Mouse (Mus musculus) kidney, postnatal 0 days (tissue): Measurements from ENCODE around the gene Cdhr4. TPM values are rescaled to one million over a fixed set of nuclear protein-coding genes. Genes with fewer than 3 reads are reported as not detected.
A peak's percentile ranks its signal among the peaks of the same experiment; 100 is the strongest.

Source experiments
- ATAC-seq: fragments of 200-750 bp; cut with Nextera tagmentation; replicated peaks from 2 replicates; pipeline ENCODE4 v1.8.0; 2017; ENCODE audit warnings: low read depth, moderate number of reproducible peaks, moderate TSS enrichment, moderate library complexity; ENCODE audit not compliant: low FRiP score
- DNase-seq: peaks from one replicate; pipeline ENCODE4 v3.0.0-alpha.2; 2016; ENCODE audit warnings: low spot score
- H3K27ac ChIP-seq: fragments of 300-500 bp; sonication (generic); 2 replicates; pipeline ENCODE4 v1.5.1; 2014; ENCODE audit warnings: mild to moderate bottlenecking
- H3K27me3 ChIP-seq: fragments of 300-500 bp; sonication (generic); 2 replicates; pipeline ENCODE4 v1.6.1; 2014; ENCODE audit warnings: low read length, mixed read lengths; ENCODE audit not compliant: insufficient read depth
- H3K36me3 ChIP-seq: fragments of 300-500 bp; sonication (generic); 2 replicates; pipeline ENCODE4 v1.6.1; 2014; ENCODE audit warnings: low read length, mixed read lengths; ENCODE audit not compliant: insufficient read depth
- H3K4me1 ChIP-seq: fragments of 300-500 bp; sonication (generic); replicated peaks from 2 replicates; pipeline ENCODE4 v1.6.1; 2014; ENCODE audit warnings: antibody characterized with exemption, low read length, mixed read lengths; ENCODE audit not compliant: insufficient read depth
- H3K4me2 ChIP-seq: fragments of 300-500 bp; sonication (generic); 2 replicates; pipeline ENCODE4 v1.6.1; 2014; ENCODE audit warnings: mild to moderate bottlenecking, low read length, moderate library complexity, mixed read lengths
- H3K4me3 ChIP-seq: fragments of 300-500 bp; sonication (generic); replicated peaks from 2 replicates; pipeline ENCODE4 v1.5.1; 2014; ENCODE audit warnings: low read depth, low read length
- H3K9ac ChIP-seq: fragments of 300-500 bp; sonication (generic); 2 replicates; pipeline ENCODE4 v1.6.1; 2014; ENCODE audit warnings: low read depth, low read length
- H3K9me3 ChIP-seq: fragments of 300-500 bp; sonication (generic); replicated peaks from 2 replicates; pipeline ENCODE4 v1.6.1; 2016; ENCODE audit warnings: low read length, inconsistent platforms, mixed read lengths
- CTCF ChIP-seq: IDR thresholded peaks from 2 replicates; pipeline ENCODE4 v1.5.1; 2016; ENCODE audit warnings: antibody characterized with exemption, low read depth, mild to moderate bottlenecking, moderate library complexity
- WGBS: fragments of 180-500 bp; shearing (Covaris S2); extraction: QIAGEN DNeasy Blood & Tissue Kit; methylation state at CpG from one replicate; pipeline ENCODE4 v1.1.7; 2014; 5-methylcytosine and 5-hydroxymethylcytosine counted together
- polyA plus RNA-seq: library from polyadenylated mRNA; unstranded; fragments of >200 nt; fragmentation: Nextera tagmentation; extraction: Ambion mirVana; gene quantifications from 2 replicates; pipeline ENCODE4 v1.2.1, GENCODE M21; 2015

The Cdhr4 gene
- polyA plus RNA-seq, 1 experiment from 2014 or later, result 2.9 TPM

GRCm38 (mm10) chr9:107982681-107983346 lies 9.5 kb upstream of the Cdhr4 start, which contains the start of gene Gm20661:
Gene Gm20661, plus strand, starts transcription at chr9:107983058.
- Histone ChIP-seq H3K27me3 (no peaks in the 10 kb centered on the region), H3K4me1 (peaks cover 22% of the 10 kb centered on the region), H3K27ac (peak within 1 kb of the TSS; percentile 98), H3K9me3 (no peaks in the 10 kb centered on the region), H3K9ac (peak within 1 kb of the TSS; percentile 67), H3K4me3 (peak within 1 kb of the TSS; percentile 67), H3K36me3 (no peaks in the 10 kb centered on the region), H3K4me2 (peak within 1 kb of the TSS; percentile 82)
- 14% methylated on average over 14 of the region's 14 CpGs for WGBS
- TF ChIP-seq CTCF, result no peak
- peak; percentile 96 for DNase-seq
- peak; percentile 72 for ATAC-seq

GRCm38 (mm10) chr9:107983421-107983890 lies 8.8 kb upstream of the Cdhr4 start:
- ATAC-seq (peak; percentile 41), DNase-seq (peak; percentile 97)
- WGBS, result 14% methylated on average over 4 of the region's 4 CpGs
- Histone ChIP-seq H3K27ac (peak overlapping the region; percentile 98), H3K4me1 (peaks cover 22% of the 10 kb centered on the region), H3K4me3 (peak overlapping the region; percentile 67), H3K4me2 (peak overlapping the region; percentile 82), H3K9me3 (no peaks in the 10 kb centered on the region), H3K9ac (peak overlapping the region; percentile 67), H3K36me3 (no peaks in the 10 kb centered on the region), H3K27me3 (no peaks in the 10 kb centered on the region)
- TF ChIP-seq CTCF, result no peak

DNA sequence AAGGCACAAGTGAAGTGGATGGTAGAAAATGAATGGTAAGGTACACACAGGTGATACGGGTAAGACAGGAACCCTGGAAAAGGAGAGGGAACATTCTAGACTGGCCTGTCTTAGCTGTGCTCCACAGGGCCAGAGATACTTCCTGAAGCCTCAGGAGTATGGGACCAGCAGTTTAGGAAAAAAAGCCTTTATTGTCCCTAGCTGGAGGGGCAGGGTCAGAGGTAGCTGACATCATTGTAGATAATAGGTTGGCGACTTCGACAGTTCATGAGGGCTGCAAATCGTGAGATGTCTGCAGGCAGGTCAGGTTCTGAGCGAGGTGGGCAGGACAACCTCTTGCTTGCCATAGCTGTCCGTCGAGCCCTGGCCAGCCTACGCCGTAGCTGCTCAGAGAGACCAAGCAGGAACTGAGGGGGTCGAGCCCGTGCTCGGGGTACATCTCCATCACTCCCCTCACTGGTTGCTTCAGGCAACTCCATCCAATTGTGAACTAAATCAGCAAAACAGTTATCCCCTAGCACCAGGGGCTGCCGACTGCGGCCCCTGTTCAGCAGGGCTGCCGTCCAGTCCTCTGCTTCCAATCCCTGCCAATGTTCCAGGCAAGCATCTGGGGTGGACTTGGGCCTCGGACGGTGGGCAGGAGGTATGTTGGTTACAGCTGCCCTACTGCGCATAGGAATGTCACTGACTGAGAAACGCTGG lies 8.1 kb upstream of the Cdhr4 start:
- peaks cover 22% of the 10 kb centered on the region for H3K4me1 ChIP-seq
- no peaks in the 10 kb centered on the region for H3K27me3 ChIP-seq
- no peak for ATAC-seq
- no peaks in the 10 kb centered on the region for H3K9me3 ChIP-seq
- H3K4me2 ChIP-seq, result peak overlapping the region; percentile 82
- no peaks in the 10 kb centered on the region for H3K36me3 ChIP-seq
- peak overlapping the region; percentile 98 for H3K27ac ChIP-seq
- H3K4me3 ChIP-seq, result peak overlapping the region; percentile 67
- WGBS, result 42% methylated on average over 19 of the region's 19 CpGs
- no peak for DNase-seq
- TF ChIP-seq CTCF, result no peak
- H3K9ac ChIP-seq, result peak overlapping the region; percentile 67

- TF ChIP-seq CTCF, result no peak
- no peak for DNase-seq
- peak overlapping the region; percentile 67 for H3K4me3 ChIP-seq
- no peaks in the 10 kb centered on the region for H3K27me3 ChIP-seq
- H3K27ac ChIP-seq, result peak overlapping the region; percentile 98
- no peaks in the 10 kb centered on the region for H3K36me3 ChIP-seq
- peak overlapping the region; percentile 82 for H3K4me2 ChIP-seq
- peaks cover 22% of the 10 kb centered on the region for H3K4me1 ChIP-seq
- 32% methylated on average over 9 of the region's 9 CpGs for WGBS
- no peak for ATAC-seq
- H3K9me3 ChIP-seq, result no peaks in the 10 kb centered on the region
- peak overlapping the region; percentile 67 for H3K9ac ChIP-seq
Observed at GRCm38 (mm10) chr9:107984754-107985055, 7.6 kb upstream of the Cdhr4 start.

DNA sequence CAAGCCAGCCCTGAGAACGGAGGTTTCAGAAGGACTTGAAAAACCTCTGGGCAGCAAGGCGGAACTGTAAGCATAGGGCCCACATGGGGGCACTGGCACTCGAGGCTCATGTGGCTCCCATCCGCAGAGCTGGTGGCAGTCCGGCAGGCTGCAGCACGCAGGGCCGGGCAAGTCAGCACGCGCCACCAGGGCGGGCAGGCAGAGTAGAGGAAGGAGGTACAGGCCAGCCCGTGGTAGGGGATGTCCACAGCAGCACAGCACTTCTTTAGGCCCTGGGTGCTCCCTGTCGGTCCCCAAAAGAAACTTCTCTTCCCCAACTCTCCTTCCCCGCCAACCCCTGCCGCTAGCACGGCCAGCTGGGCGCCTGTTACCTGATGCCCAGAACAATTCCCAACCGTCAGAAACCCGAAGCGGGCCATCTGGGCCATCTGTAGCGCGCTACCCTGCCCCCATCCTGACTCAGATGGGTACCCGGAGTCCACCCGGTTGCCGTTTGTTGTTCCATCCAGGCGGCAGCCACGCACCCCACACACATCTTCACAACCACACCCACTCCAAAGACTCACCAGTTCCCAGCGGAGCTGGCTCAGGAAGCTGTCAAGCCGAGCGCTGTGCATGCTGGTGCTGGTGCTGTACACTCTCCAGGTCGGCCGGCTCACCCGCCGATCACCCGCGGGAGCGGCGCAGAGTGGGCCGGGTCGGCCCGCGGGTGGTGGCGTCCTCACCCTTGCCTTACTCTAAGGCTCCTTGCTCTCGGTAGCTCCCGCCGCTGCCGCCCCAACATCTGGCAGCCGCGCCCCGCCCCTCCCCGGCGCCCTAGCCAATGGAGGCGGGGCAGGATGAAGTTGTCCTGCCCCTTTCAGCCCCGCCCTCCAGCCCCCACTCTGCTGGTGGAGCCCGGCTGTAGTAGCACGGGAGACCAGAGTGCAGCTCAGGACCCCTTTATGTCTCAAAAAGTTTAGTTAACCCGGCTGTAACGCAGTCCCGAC lies 6.9 kb upstream of the Cdhr4 start, which contains the start of gene Inka1:
TSS of gene Inka1 (minus strand) at position 749 of the 989 bp plus-strand sequence.
- ATAC-seq, result peak; percentile 44
- peaks cover 22% of the 10 kb centered on the region for H3K4me1 ChIP-seq

More for the DNA sequence above, 6.9 kb upstream of the Cdhr4 start, which contains the start of gene Inka1:
- Histone ChIP-seq H3K9me3 (no peaks in the 10 kb centered on the region), H3K36me3 (no peaks in the 10 kb centered on the region), H3K4me3 (peak within 1 kb of the TSS; percentile 67), H3K4me2 (peak within 1 kb of the TSS; percentile 82), H3K9ac (peak within 1 kb of the TSS; percentile 67), H3K27me3 (no peaks in the 10 kb centered on the region), H3K27ac (peak within 1 kb of the TSS; percentile 98)
- DNase-seq, result peak; percentile 94
- WGBS, result under 1% methylated on average over 58 of the region's 58 CpGs
- no peak; the same call in 1 of the 2 replicates for TF ChIP-seq CTCF
